Mouse (Mus musculus) testis, adult 2 months (tissue): ENCODE measurements around the gene Reps2.

Source experiments
- CTCF ChIP-seq: fragments of 200-500 bp; IDR thresholded peaks from 2 replicates; pipeline ENCODE4 v1.5.1; 2012; ENCODE audit warnings: low read depth, mild to moderate bottlenecking, inconsistent platforms, low read length, moderate library complexity; ENCODE audit not compliant: control insufficient read depth, insufficient read depth, insufficient replicate concordance
- POLR2A ChIP-seq: fragments of 200-500 bp; IDR thresholded peaks from 2 replicates; pipeline ENCODE4 v1.6.1; 2012; ENCODE audit warnings: low read depth, mild to moderate bottlenecking, inconsistent platforms, low read length, moderate library complexity; ENCODE audit not compliant: control insufficient read depth

DNA sequence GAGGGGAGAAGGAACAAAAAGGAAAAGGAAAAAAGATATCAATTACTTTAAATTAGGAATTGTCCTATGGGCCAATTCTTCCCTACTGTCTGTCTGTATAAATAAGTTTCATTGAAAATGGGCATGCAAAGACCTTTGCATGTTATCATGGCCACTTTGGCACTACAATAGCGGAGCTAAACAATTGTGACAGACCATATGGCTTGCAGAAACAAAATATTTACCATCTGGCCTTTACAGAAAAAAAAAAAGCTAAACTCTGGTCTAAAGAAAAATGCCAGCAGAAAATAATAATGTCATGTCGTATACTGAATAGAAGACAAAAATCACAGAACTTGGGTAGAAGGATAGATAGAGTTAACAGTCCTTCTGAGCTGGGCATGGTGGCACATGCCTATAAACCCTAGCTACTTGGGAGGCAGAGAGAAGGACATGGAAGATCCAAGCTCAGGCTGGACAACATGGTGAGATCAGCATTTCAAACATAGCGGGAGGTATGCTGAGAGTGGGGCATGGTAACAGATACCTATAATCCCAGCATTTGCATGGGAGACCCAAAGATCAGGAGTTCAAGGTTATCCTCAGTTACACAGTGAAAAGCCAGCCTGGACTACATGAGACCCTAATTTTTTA, 54.2 kb downstream of the Reps2 start:
- no peak for TF ChIP-seq CTCF
- TF ChIP-seq POLR2A = no peak
